Mouse (Mus musculus) monocyte, adult 2 months (primary cell): ENCODE data around the gene Ppp1r27.
"Not testable (repeated sequence)": the region's sequence is repeated elsewhere in the genome, so short reads cannot be mapped to it uniquely, and the experiment has no call there.

Experiments used
- DNase-seq, 2 experiments: peaks; one replicate each; pipeline ENCODE4 v3.0.0; 2022; ENCODE audit warnings: low spot score in 2 of 2, low read depth in 1 of 2

Gene Ppp1r27

GRCm38 (mm10) chr11:120550810-120551440, at the start of gene Ppp1r27:
Gene Ppp1r27 (minus strand): TSS chr11:120551132.
- DNase-seq: no peak

- no peak for DNase-seq
Observed at GRCm38 (mm10) chr11:120600716-120601115, 49.8 kb upstream of the Ppp1r27 start.

GRCm38 (mm10) chr11:120598990-120599549, 48.1 kb upstream of the Ppp1r27 start:
- no peak for DNase-seq

- peak; percentile 85 to 89 for DNase-seq
Observed at GRCm38 (mm10) chr11:120598283-120598989, 47.5 kb upstream of the Ppp1r27 start, which contains the start of the genes Alyref and Anapc11. Gene Alyref (minus strand): TSS chr11:120598365. Gene Anapc11 (plus strand): TSS chr11:120598421.

- DNase-seq: no peak
Observed at GRCm38 (mm10) chr11:120597240-120598235, 46.6 kb upstream of the Ppp1r27 start.

GRCm38 (mm10) chr11:120588531-120588930, 37.6 kb upstream of the Ppp1r27 start:
- no peak for DNase-seq

GRCm38 (mm10) chr11:120583937-120584336, 33.0 kb upstream of the Ppp1r27 start:
- no peak for DNase-seq

- DNase-seq: not testable (repeated sequence)
Observed at GRCm38 (mm10) chr11:120582982-120583293, 32.0 kb upstream of the Ppp1r27 start.

GRCm38 (mm10) chr11:120582268-120582981, 31.5 kb upstream of the Ppp1r27 start:
- DNase-seq: peak in 1 of 2 experiments; percentile 18

GRCm38 (mm10) chr11:120581490-120582267, 30.7 kb upstream of the Ppp1r27 start, which contains the start of gene Arhgdia:
Gene Arhgdia (minus strand): TSS chr11:120581624.
- peak in 1 of 2 experiments; percentile 85 for DNase-seq

GRCm38 (mm10) chr11:120580871-120581331, 30.0 kb upstream of the Ppp1r27 start:
- DNase-seq: peak in 1 of 2 experiments; percentile 51

GRCm38 (mm10) chr11:120580190-120580589, 29.3 kb upstream of the Ppp1r27 start:
- peak in 1 of 2 experiments; percentile 8 for DNase-seq

- DNase-seq: peak in 1 of 2 experiments; percentile 62
Observed at GRCm38 (mm10) chr11:120579316-120580107, 28.6 kb upstream of the Ppp1r27 start.

- no peak for DNase-seq
Observed at GRCm38 (mm10) chr11:120578694-120579243, 27.8 kb upstream of the Ppp1r27 start.

GRCm38 (mm10) chr11:120578024-120578693, 27.2 kb upstream of the Ppp1r27 start:
- no peak for DNase-seq

- no peak for DNase-seq
Observed at GRCm38 (mm10) chr11:120577211-120578023, 26.5 kb upstream of the Ppp1r27 start.
